Mouse (Mus musculus) layer of hippocampus, postnatal 10 days (tissue): ENCODE results near the gene Serpinb1b. TPM values are rescaled to one million over a fixed set of nuclear protein-coding genes. Genes with fewer than 3 reads are reported as not detected.
A peak's percentile ranks its signal among the peaks of the same experiment; 100 is the strongest.
"Not testable (repeated sequence)": the region's sequence is repeated elsewhere in the genome, so short reads cannot be mapped to it uniquely, and the experiment has no call there.

Source experiments
- DNase-seq, 2 experiments: peaks; one replicate each; pipeline ENCODE4 v3.0.0; 2021; ENCODE audit warnings: low spot score in 2 of 2
- long read RNA-seq: library from polyadenylated mRNA; stranded (forward); transcript quantifications from one replicate; pipeline ENCODE4 v2.0.0, GENCODE M21; 2023
- total RNA-seq, 2 experiments: library from RNA; stranded (reverse); gene quantifications; 2 replicates each; pipeline ENCODE4 v1.2.3; 2021

The Serpinb1b gene
- total RNA-seq, result 1 to 10 TPM; 1.2 to 1.3 TPM
- long read RNA-seq, partial matches to known transcripts, result 0 of 3 reads
- long read RNA-seq, other reads (novel, unspliced or antisense), result 3 of 3 reads

GRCm38 (mm10) chr13:33078056-33078705 lies at the start of gene Serpinb1b:
Gene Serpinb1b (plus strand): TSS chr13:33078575.
- DNase-seq, result no peak

DNA sequence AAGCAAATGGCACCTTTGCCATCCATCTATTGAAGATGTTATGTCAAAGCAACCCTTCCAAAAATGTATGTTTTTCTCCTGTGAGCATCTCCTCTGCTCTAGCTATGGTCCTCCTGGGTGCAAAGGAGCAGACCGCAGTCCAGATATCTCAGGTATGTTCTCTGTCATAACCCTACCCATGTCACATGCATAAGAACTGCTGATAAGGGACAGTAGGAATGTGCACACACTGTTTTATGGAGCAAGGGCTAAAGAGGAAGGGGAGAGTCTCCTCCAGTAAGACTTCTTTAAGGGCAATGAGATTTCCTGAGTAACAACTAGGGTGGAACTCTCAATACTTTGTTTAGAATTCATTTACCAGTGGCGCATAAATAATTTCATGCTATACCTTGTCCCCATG lies 48.9 kb upstream of the Serpinb1b start:
- not testable (repeated sequence) for DNase-seq

- no peak for DNase-seq
Observed at GRCm38 (mm10) chr13:33030281-33030680, 48.1 kb upstream of the Serpinb1b start.

- DNase-seq, result no peak
Observed at GRCm38 (mm10) chr13:33035506-33035905, 42.9 kb upstream of the Serpinb1b start.

DNA sequence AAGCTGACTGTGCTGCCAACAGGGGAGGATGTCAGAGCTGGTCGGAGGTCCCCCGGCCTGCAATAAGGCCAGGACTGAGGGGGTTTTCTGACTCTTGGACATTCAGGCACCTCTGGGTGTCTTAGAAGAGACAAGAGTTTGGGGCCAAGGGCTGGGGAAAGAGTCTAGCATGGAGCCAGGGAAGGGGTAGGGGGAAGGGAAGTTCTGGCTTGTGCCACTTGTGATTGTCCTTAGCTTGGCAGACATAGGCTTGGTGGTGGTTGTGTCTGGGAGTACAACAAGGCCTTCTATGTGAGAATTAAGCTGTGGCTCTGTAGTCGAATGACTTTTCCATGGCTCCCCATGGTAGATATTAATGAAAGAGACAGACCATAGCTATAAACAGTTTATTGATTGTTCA lies 34.8 kb upstream of the Serpinb1b start:
- DNase-seq, result no peak

DNA sequence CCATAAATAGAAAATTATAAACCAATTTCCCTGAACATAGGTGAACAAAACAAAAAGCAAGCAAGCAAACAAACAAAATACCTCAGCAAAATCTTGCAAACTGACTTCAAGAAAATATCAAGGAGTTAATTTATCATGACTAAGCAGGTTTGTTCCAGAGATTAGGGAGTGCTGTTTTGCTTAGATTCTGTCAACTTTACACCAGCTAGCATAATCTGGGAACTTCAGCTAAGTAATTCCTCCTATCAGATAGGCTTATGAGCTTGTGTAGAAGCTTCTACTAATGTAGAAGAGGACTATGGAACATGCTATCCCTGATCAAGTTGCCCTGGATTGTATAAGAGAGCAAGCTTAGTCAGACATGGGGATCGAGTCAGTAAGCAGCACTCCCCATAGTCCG lies 31.1 kb upstream of the Serpinb1b start:
- DNase-seq, result no peak

GRCm38 (mm10) chr13:33048187-33048586 lies 30.2 kb upstream of the Serpinb1b start:
- no peak for DNase-seq

DNA sequence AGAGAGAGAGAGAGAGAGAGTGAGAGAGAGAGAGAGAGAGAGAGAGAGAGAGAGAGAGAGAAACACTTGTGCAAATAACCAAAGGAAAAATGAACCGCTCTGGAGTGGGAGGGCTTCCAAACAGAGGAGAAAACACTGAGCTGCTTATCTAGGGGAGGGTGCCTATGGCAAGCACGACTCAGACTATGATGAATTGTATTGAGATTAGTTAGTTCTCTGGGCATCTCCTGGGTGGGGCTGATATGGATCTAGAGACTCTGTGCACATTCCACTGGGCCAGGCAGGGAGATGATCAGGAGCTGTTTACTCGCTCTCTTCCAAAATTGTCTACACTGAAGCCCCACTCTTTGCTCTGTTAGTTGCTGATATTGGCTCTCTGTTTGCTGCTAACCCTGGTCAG lies 26.7 kb upstream of the Serpinb1b start:
- DNase-seq, result no peak

- DNase-seq, result no peak
Observed at GRCm38 (mm10) chr13:33063048-33063447, 15.3 kb upstream of the Serpinb1b start.

- DNase-seq, result no peak
Observed at GRCm38 (mm10) chr13:33067387-33067977, 10.9 kb upstream of the Serpinb1b start.

DNA sequence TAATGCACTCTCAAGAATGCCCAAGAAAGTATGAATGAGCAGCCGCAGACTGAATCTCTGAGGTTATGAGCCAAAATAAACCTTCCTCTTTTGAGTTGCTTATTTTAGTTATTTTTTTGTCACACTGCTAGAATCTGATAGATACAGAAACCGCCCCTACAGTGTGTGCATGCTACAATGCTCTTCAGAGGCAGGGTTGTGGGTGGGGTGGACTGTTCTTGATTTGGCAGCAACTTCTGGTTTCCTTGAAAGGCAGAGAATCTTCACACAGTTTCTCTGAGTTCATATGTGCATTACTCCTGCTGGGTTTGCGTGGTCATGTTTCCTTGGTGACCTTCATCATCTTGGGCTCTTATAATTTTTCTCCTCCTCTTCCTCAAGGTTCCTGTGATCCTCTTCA lies 10.2 kb upstream of the Serpinb1b start:
- DNase-seq, result no peak

DNA sequence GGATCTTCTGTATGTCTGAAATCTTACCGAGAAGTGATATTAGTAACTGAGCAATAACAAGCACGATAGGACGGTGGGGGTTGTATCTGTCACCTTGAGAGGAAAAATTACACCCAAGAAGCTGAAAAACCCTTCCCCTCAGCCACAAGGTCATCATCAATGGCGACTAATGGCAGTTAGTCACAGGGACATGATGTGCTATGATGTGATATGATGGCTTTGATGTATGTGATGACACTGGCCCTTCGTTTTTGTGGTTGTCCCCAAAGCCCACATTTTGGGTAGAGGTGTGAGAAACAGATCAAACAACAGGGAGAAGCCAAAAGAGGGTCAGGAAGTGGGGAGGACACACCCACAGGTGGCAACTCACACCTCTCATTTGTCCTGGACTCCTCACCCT lies 6.6 kb upstream of the Serpinb1b start:
- no peak for DNase-seq

DNA sequence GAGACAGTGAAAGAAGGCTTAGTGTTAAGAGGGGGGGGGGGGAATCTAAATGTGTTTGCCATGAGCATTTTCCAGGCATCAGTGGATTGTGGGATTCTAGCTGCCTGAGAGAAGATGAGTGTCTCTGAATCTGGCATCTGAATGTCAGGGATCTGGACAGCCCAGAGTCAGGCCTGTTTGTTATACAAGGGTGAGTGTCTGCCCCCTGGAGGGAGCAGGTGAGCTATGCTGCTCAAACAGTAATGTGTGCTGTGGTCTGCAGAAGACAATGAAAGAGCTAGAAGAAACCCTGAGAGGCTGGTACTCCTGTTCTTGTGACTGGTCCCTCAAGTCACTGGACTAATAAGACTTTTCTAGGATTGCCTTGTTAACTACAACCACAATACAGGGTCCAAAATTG lies 4.3 kb upstream of the Serpinb1b start:
- DNase-seq, result peak in 1 of 2 experiments; percentile 31

- DNase-seq, result no peak
Observed at GRCm38 (mm10) chr13:33076247-33076646, 2.1 kb upstream of the Serpinb1b start.

DNA sequence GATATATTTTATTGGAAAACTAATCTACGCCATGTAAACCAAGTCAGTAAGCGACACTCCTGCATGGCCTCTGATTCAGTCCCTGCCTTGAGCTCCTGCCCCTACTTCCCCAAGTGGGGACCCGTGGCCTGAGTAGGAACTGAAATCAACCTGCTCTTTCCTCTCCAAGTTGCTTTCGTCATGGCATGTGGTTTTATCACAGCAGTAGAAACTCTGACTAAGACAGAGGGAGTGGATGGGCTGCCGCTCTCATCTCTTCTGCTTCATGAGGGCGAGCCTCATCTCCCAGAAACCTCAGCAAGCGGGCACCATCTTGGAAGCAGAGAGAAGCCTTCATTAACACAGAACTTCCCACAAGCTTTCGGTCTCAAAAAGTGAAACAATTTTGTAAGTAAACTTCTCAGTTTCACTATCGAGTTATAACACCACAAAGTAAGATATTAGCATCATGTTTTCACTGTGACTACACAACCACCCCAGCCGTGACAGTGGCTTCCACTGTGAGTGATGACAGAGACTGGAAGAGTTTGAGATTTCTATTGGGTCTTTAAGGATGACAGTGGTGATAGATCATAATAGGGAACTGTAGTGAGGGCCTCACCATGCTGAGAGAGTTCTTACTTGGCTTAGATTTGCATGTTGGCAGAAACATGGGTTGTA lies 1.2 kb upstream of the Serpinb1b start:
- DNase-seq, result no peak

DNA sequence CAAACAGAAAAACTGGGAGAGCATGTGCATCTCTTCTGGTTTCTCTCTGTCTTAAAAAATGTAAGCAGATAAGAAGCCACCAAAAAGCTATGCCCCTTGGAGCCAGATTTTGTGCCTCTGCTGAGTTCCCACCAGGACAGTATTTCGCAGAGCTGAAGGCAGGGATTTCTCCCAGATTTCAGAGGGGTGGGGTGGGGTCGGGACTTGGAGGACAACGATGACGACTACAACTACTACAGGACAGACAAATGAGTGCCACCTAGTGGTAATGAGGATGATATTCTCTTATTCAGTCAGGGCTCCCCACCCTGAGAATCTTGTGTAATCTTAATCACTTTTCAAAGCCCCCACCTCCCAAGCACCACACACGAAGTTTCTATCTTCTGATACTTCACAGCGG lies 1.0 kb downstream of the Serpinb1b start:
- DNase-seq, result no peak

DNA sequence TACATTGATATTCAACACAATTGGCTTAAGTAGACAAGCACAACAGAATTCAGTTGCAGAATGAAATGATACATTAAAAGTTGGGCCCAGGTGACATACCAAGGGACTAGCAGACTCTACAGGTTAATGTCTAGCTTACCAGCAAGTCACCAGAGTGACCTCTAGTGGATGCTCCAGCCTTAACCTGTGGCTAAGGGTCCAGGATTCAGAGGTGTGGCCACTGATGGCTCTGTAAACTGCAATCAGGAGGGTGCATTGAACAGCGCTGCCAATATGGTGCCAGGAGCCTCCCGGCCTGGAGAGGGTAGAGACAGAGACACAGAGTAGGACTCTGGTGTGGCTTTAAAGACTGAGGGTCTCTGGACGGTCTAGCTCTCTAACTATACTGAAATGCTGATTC lies 2.0 kb downstream of the Serpinb1b start:
- no peak for DNase-seq

DNA sequence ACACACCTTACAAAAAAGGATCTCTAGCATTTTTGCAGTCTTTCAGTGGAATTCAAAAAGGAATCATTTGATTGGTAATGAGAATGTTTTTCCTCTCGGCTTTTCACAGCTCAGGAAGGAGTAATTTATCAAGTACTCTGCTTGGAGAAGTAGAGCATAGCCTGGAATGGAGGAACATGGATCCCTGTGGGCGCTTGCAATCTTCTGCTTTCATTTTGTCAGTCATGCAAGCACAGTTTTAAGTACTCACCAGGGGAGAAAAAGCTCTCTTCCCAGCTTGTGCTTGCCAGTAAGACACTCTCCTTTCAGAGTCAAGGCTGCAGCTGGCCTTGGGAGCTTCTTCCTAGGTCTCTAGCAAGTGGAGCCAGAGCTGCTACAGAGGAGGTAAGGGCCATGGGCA lies 5.5 kb downstream of the Serpinb1b start:
- no peak for DNase-seq

DNA sequence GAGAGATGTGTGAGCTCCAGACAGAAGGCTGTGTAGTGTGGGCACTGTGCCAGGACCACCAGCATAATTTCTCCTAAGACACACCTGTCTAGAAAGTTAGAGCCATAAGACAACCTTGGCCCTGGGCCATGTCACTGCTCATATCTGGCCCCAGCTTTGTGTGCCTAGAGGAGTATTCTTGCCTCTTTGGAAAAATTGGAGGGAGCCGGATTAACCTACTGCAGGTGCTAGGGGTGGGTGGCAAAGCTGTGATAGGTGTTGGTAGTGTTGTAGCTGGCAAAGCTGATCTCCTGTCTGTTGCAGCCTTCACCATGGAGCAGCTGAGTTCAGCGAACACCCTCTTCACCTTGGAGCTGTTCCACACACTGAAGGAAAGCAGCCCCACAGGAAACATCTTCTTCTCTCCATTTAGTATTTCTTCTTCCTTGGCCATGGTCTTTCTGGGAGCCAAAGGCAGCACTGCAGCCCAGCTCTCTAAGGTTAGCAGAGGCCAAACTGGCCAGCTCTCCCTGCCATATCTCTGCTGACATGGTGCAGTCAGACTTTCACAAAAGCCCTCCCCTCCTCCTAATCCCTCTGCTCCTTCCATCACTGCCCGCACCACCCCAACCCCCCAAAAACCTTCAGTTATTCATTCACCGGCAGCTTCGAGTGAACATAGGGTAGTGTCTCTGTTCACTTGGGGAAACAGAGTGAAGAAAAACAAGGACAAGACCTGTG lies 6.8 kb downstream of the Serpinb1b start:
- peak; percentile 16 to 33 for DNase-seq

DNA sequence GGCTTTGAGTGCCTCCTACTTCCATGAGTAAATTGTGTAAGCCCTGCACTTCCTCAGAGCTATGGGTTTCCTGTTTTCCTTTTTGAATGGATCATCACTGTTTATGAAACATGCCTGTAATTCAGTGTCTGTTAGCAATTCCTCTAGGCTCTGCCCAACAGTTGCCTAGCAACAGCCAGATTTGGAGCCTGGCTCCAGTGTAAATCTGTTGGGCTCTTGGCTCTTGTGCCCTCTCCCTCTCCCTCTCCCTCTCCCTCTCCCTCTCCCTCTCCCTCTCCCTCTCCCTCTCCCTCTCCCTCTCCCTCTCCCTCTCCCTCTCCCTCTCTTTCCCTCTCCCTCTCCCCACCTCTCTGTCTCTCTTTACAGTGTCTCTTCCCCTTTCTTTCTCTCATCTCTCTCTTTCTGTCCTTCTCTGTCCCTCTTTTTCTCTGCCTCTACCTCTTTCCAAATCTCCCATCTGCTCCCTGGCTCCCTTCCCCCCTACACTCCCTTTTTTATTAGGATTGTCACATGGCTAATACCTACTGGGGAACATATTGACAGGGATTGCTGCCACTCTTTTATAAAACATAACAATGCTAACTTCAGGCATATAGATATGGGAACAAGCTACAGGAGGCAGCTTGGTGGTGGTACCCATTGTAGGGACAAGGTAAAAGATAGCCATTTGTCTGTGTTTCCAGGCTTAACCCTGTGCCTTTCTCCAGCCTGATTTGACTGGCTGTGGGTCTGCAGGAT lies 7.5 kb downstream of the Serpinb1b start:
- peak; percentile 37 to 53 for DNase-seq

GRCm38 (mm10) chr13:33089566-33089965 lies 11.2 kb downstream of the Serpinb1b start:
- no peak for DNase-seq
